Mouse (Mus musculus) limb, embryonic 15.5 days (tissue): ENCODE measurements at regions not wholly inside any gene's neighbourhood (a gene's known extent, or its start where the extent isn't known, plus 50 kb on each side); places are given as distances from the start of the nearest gene placed in this dataset.

Source experiments
- ATAC-seq: fragments of 200-750 bp; cut with Nextera tagmentation; 2 replicates; pipeline ENCODE4 v1.8.0; 2017; ENCODE audit warnings: low read depth, moderate TSS enrichment; ENCODE audit not compliant: insufficient number of reproducible peaks, low FRiP score, low TSS enrichment
- H3K27ac ChIP-seq: fragments of 300-500 bp; sonication (generic); 2 replicates; pipeline ENCODE4 v1.5.1; 2015; ENCODE audit warnings: moderate library complexity, mild to moderate bottlenecking, inconsistent platforms
- H3K27me3 ChIP-seq: fragments of 300-500 bp; sonication (generic); 2 replicates; pipeline ENCODE4 v1.6.1; 2015; ENCODE audit warnings: inconsistent platforms
- H3K36me3 ChIP-seq: fragments of 300-500 bp; sonication (generic); 2 replicates; pipeline ENCODE4 v1.6.1; 2015; ENCODE audit warnings: inconsistent platforms
- H3K4me1 ChIP-seq: fragments of 300-500 bp; sonication (generic); 2 replicates; pipeline ENCODE4 v1.6.1; 2015; ENCODE audit warnings: inconsistent platforms
- H3K4me2 ChIP-seq: fragments of 300-500 bp; sonication (generic); 2 replicates; pipeline ENCODE4 v1.6.1; 2015; ENCODE audit warnings: mild to moderate bottlenecking, inconsistent platforms
- H3K4me3 ChIP-seq: fragments of 300-500 bp; sonication (generic); 2 replicates; pipeline ENCODE4 v1.5.1; 2015; ENCODE audit warnings: mild to moderate bottlenecking, inconsistent platforms
- H3K9ac ChIP-seq: fragments of 300-500 bp; sonication (generic); 2 replicates; pipeline ENCODE4 v1.6.1; 2015; ENCODE audit warnings: inconsistent platforms
- H3K9me3 ChIP-seq: fragments of 300-500 bp; sonication (generic); 2 replicates; pipeline ENCODE4 v1.6.1; 2016; ENCODE audit warnings: inconsistent platforms
- WGBS: fragments of 180-500 bp; shearing (Covaris S2); methylation state at CpG from one replicate; pipeline ENCODE4 v1.1.7; 2015; 5-methylcytosine and 5-hydroxymethylcytosine counted together

DNA sequence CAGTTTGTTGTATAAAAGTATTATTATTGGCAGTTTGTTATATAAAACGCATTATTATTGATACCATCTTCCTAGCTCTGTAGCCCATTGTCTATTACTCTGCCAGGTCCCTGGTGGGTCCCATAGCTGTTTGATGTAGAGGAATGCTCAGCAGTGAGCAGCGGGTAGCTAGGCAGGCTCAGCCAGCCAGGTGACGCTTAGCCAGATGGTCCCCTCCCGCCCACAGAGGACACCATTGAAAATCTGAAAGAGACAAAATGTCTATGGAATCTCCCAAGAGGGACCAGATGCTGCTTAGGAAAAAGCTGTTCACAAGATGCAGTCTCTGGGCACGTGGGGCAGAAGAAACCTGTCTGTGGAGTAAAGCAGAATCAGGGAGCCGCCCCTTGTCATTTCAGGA is 526.5 kb upstream of the Btbd3 start:
- H3K27ac ChIP-seq, result no peak overlapping the region
- no peaks in the 10 kb centered on the region for H3K27me3 ChIP-seq
- H3K9ac ChIP-seq, result no peak overlapping the region
- H3K9me3 ChIP-seq, result no peaks in the 10 kb centered on the region
- no peaks in the 10 kb centered on the region for H3K36me3 ChIP-seq
- WGBS, result 63% methylated on average over 6 of the region's 6 CpGs
- H3K4me1 ChIP-seq, result peaks cover 2% of the 10 kb centered on the region; the same call in 1 of the 2 replicates
- H3K4me3 ChIP-seq, result no peak overlapping the region
- ATAC-seq, result no peak
- H3K4me2 ChIP-seq, result no peak overlapping the region

DNA sequence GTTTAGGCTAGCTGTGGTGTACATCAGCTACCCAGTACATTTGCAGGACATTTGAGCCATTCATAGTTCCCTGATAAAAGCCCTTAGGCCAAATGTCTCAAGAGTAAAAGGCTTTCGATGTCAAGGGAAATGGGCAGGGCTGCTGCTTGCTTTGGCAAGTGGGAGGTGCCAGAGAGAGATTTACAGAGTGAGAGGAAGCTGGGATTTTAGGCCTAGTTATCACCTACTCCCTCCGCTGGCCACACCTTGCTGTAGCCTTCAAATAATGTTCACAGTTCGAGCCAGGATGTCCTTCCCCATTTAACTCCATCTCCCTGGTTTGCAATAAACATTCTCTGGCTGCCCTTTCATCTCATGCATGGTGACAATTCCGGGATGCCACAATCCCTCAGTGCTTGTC is 527.2 kb upstream of the Btbd3 start:
- 22% methylated on average over 4 of the region's 4 CpGs for WGBS
- no peak overlapping the region for H3K4me3 ChIP-seq
- H3K27ac ChIP-seq, result no peak overlapping the region
- H3K4me1 ChIP-seq, result peaks cover 2% of the 10 kb centered on the region; the same call in 1 of the 2 replicates
- no peak for ATAC-seq
- no peak overlapping the region for H3K4me2 ChIP-seq
- no peak overlapping the region for H3K9ac ChIP-seq
- no peaks in the 10 kb centered on the region for H3K9me3 ChIP-seq
- H3K27me3 ChIP-seq, result no peaks in the 10 kb centered on the region
- H3K36me3 ChIP-seq, result no peaks in the 10 kb centered on the region

GRCm38 (mm10) chr2:137723651-137724050 is 532.7 kb upstream of the Btbd3 start:
- H3K36me3 ChIP-seq, result no peaks in the 10 kb centered on the region
- no peaks in the 10 kb centered on the region for H3K4me1 ChIP-seq
- ATAC-seq, result no peak
- no peak overlapping the region for H3K4me2 ChIP-seq
- WGBS, result 98% methylated on average over 1 of the region's 1 CpGs
- H3K27me3 ChIP-seq, result no peaks in the 10 kb centered on the region
- H3K9ac ChIP-seq, result no peak overlapping the region
- no peak overlapping the region for H3K4me3 ChIP-seq
- H3K27ac ChIP-seq, result no peak overlapping the region
- H3K9me3 ChIP-seq, result no peaks in the 10 kb centered on the region

- Histone ChIP-seq H3K9ac (no peak overlapping the region), H3K27me3 (no peaks in the 10 kb centered on the region), H3K4me1 (no peaks in the 10 kb centered on the region), H3K4me3 (no peak overlapping the region), H3K27ac (no peak overlapping the region), H3K9me3 (no peaks in the 10 kb centered on the region), H3K4me2 (no peak overlapping the region), H3K36me3 (no peaks in the 10 kb centered on the region)
- WGBS, result 87% methylated on average over 7 of the region's 7 CpGs
- ATAC-seq, result no peak
Measured at GRCm38 (mm10) chr2:137721767-137722424, 534.5 kb upstream of the Btbd3 start.

DNA sequence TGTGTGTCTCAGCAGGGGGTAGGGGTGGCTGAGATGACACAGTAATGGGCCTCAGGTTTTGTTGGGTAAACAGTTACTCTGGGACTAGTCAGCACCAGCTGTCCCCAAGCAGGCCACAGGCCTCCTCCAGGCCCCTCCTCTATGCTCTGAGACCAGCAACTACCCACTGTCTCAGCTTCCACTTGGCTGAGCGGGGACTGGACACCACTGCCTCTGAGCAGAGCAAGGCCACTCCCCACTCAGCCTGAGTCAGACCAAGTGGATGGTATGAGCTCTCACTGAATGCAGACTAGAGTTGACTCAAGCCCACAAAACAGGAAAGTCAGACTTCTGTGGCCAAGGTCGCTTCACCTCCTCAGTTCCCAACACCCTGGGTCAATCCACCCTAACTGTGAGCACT is 540.5 kb upstream of the Btbd3 start:
- Histone ChIP-seq H3K27ac (no peak overlapping the region), H3K36me3 (no peaks in the 10 kb centered on the region), H3K4me3 (no peak overlapping the region), H3K9me3 (no peaks in the 10 kb centered on the region), H3K4me1 (no peaks in the 10 kb centered on the region), H3K4me2 (no peak overlapping the region), H3K9ac (no peak overlapping the region), H3K27me3 (no peaks in the 10 kb centered on the region)
- 81% methylated on average over 2 of the region's 2 CpGs for WGBS
- no peak for ATAC-seq

DNA sequence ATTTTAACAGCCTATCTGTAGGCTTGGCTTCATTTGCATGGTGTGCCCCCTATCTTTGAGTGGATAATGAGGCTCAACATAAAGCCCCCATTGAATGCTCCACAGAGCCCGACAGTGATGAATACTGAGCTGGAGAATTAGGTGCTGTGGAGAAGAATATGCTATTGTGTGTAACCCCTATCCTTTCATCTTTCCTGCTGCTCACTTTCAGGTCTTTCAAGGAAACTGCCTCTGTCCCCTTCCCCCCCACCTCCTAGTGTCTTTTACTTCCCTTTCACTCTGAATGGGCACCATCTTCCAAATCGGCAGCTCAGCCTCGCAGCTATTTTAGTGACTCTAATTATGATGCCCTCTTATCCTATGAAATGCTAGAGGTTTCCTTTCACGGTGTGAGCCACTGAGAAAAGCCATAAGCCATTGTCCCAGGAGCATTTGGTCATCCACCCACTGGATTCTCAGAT is 549.8 kb upstream of the Btbd3 start:
- no peak for ATAC-seq
- Histone ChIP-seq H3K9ac (no peak overlapping the region), H3K4me3 (no peak overlapping the region), H3K4me1 (0 out of 2 replicates have a peak, but pooled peaks cover 2% of the 10 kb centered on the region), H3K9me3 (no peaks in the 10 kb centered on the region), H3K27ac (no peak overlapping the region), H3K27me3 (no peaks in the 10 kb centered on the region), H3K4me2 (no peak overlapping the region), H3K36me3 (no peaks in the 10 kb centered on the region)
- WGBS, result 18% methylated on average over 4 of the region's 4 CpGs

GRCm38 (mm10) chr2:137705724-137706422 is 550.5 kb upstream of the Btbd3 start:
- WGBS, result 48% methylated on average over 14 of the region's 14 CpGs
- ATAC-seq, result no peak
- Histone ChIP-seq H3K27me3 (no peaks in the 10 kb centered on the region), H3K27ac (no peak overlapping the region), H3K4me1 (0 out of 2 replicates have a peak, but pooled peaks cover 2% of the 10 kb centered on the region), H3K9me3 (no peaks in the 10 kb centered on the region), H3K4me3 (no peak overlapping the region), H3K36me3 (no peaks in the 10 kb centered on the region), H3K9ac (no peak overlapping the region), H3K4me2 (no peak overlapping the region)

- WGBS, result 59% methylated on average over 12 of the region's 12 CpGs
- Histone ChIP-seq H3K36me3 (no peaks in the 10 kb centered on the region), H3K9me3 (no peaks in the 10 kb centered on the region), H3K9ac (no peak overlapping the region), H3K4me2 (no peak overlapping the region), H3K4me3 (no peak overlapping the region), H3K4me1 (0 out of 2 replicates have a peak, but pooled peaks cover 2% of the 10 kb centered on the region), H3K27me3 (no peaks in the 10 kb centered on the region), H3K27ac (no peak overlapping the region)
- no peak for ATAC-seq
Measured at GRCm38 (mm10) chr2:137704948-137705723, 551.2 kb upstream of the Btbd3 start.

- Histone ChIP-seq H3K27ac (no peak overlapping the region), H3K9me3 (no peaks in the 10 kb centered on the region), H3K4me3 (no peak overlapping the region), H3K36me3 (no peaks in the 10 kb centered on the region), H3K27me3 (no peaks in the 10 kb centered on the region), H3K4me2 (no peak overlapping the region), H3K9ac (no peak overlapping the region), H3K4me1 (0 out of 2 replicates have a peak, but pooled peaks cover 2% of the 10 kb centered on the region)
- WGBS, result 72% methylated on average over 6 of the region's 6 CpGs
- ATAC-seq, result no peak
Measured at GRCm38 (mm10) chr2:137704565-137704947, 551.8 kb upstream of the Btbd3 start.

DNA sequence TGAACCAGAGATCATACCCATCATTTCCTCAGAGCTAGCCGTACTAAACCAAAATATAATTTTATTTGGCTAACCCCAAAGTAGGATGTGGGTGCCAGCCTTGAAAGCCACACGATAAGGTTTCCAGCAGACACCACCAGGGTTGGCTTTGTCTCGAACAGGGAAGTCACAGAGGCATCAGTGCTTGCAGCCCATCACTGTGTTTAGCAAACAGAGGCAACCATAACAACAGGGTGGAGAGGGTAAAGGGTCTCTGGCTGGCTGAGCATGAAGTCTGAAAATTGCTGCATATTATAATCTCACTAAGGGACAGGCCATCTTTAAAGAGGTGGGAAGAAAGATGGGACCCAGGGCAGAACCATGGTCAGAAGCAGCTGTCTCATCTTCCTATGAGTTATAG is 552.3 kb upstream of the Btbd3 start:
- H3K4me2 ChIP-seq, result no peak overlapping the region
- ATAC-seq, result no peak
- no peak overlapping the region for H3K4me3 ChIP-seq
- 84% methylated on average over 3 of the region's 3 CpGs for WGBS
- no peak overlapping the region for H3K27ac ChIP-seq
- H3K36me3 ChIP-seq, result no peaks in the 10 kb centered on the region
- H3K27me3 ChIP-seq, result no peaks in the 10 kb centered on the region
- no peak overlapping the region for H3K9ac ChIP-seq
- 0 out of 2 replicates have a peak, but pooled peaks cover 2% of the 10 kb centered on the region for H3K4me1 ChIP-seq
- no peaks in the 10 kb centered on the region for H3K9me3 ChIP-seq

DNA sequence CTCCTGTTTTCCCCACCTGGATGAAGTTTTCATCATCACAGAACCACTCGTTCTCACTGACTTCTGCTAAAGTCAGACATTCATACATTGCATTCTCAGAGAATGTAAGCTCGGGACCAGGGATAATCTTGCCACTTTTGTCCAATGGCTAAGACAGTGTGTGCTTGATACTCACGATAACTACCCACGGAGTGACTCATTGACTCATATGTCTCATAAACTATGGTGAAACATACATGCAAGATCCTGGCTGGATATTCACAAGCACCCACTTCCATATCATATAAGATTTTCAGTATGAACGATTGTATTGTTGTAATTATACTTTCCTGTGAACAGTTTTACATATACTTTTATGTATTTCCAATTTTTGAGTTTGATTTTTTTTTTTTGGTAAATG is 560.5 kb upstream of the Btbd3 start:
- Histone ChIP-seq H3K27me3 (no peaks in the 10 kb centered on the region), H3K27ac (no peak overlapping the region), H3K4me1 (no peaks in the 10 kb centered on the region), H3K9me3 (no peaks in the 10 kb centered on the region), H3K4me2 (no peak overlapping the region), H3K36me3 (no peaks in the 10 kb centered on the region), H3K9ac (no peak overlapping the region), H3K4me3 (no peak overlapping the region)
- WGBS, result 90% methylated on average over 5 of the region's 5 CpGs
- ATAC-seq, result no peak

DNA sequence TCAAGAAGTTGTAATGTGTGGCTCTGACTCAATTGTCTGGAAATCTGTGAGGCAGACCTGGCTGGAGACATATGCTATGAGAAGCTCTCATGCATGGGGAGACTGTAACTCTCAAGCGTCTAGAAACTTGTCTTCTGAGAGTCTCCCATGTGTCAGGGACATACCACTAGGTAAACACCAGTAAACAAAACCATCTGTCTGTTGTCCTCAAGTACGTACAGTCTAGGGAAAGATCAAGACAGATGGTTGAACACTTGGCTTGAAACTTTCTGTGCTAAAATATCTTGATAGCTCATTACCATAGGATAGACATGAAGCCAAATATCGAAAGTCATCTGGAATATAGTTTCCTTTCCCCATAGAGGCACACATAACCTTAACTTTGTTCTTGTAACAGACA is 562.3 kb upstream of the Btbd3 start:
- Histone ChIP-seq H3K4me3 (no peak overlapping the region), H3K27me3 (no peaks in the 10 kb centered on the region), H3K36me3 (no peaks in the 10 kb centered on the region), H3K9me3 (no peaks in the 10 kb centered on the region), H3K27ac (no peak overlapping the region), H3K4me2 (no peak overlapping the region), H3K4me1 (no peaks in the 10 kb centered on the region), H3K9ac (no peak overlapping the region)
- ATAC-seq, result no peak
- WGBS, result 56% methylated on average over 3 of the region's 3 CpGs
